Mouse (Mus musculus): Measurements from ENCODE around the gene Pnck. TPM values are rescaled to one million over a fixed set of nuclear protein-coding genes. Genes with fewer than 3 reads are reported as not detected.

Gene Pnck
- total RNA-seq, 2 experiments from 2014 or later = 5.6 to 13.8 TPM

GRCm38 (mm10) chrX:73639901-73640469 lies 19.9 kb downstream of the Pnck start:
- DNase-seq = no peak

GRCm38 (mm10) chrX:73639255-73639675 lies 20.7 kb downstream of the Pnck start, which contains the start of gene Dusp9:
TSS of gene Dusp9 (plus strand) at chrX:73639419.
- DNase-seq = peak; percentile 60

GRCm38 (mm10) chrX:73637415-73637814 lies 22.5 kb downstream of the Pnck start:
- DNase-seq = no peak

- DNase-seq = no peak
These were observed 24.5 kb downstream of the Pnck start for GRCm38 (mm10) chrX:73635425-73635824.

GRCm38 (mm10) chrX:73626981-73627380 lies 32.9 kb downstream of the Pnck start:
- DNase-seq = no peak

GRCm38 (mm10) chrX:73619890-73620289 lies 40.0 kb downstream of the Pnck start:
- no peak for DNase-seq

- no peak for DNase-seq
These were observed 40.5 kb downstream of the Pnck start for GRCm38 (mm10) chrX:73619401-73619800.

GRCm38 (mm10) chrX:73615876-73616275 lies 44.0 kb downstream of the Pnck start:
- DNase-seq = no peak

GRCm38 (mm10) chrX:73613665-73614064 lies 46.3 kb downstream of the Pnck start:
- no peak for DNase-seq

Other genes with a start within 250 kb of the Pnck start
- under 1 TPM; 0.15 TPM for gene Zfp92, start 249.0 kb downstream of the Pnck start, total RNA-seq (2021)
- not detected for gene Trex2, start 224.8 kb downstream of the Pnck start, total RNA-seq (2021)
- gene Haus7, start 201.1 kb downstream of the Pnck start, total RNA-seq (2021) = 10 to 100 TPM; 24.3 to 34.8 TPM
- 100 to 1,000 TPM; 207 to 268 TPM for gene Bgn, start 176.5 kb downstream of the Pnck start, total RNA-seq (2021)
- 10 to 100 TPM; 11.7 to 17.0 TPM for gene Atp2b3, start 157.0 kb downstream of the Pnck start, total RNA-seq (2021)
- gene Dusp9, start 20.7 kb downstream of the Pnck start, total RNA-seq (2021) = 1 to 10 TPM in 1 of 2 experiments, under 1 TPM in 1; 0.67 to 1.1 TPM
- 10 to 100 TPM; 31.9 to 43.3 TPM for gene Slc6a8, start 13.0 kb upstream of the Pnck start, total RNA-seq (2021)
- gene Bcap31, start 56.1 kb upstream of the Pnck start, total RNA-seq (2021) = 100 to 1,000 TPM; 233 to 236 TPM
- 10 to 100 TPM; 24.7 to 31.8 TPM for gene Abcd1, start 56.5 kb upstream of the Pnck start, total RNA-seq (2021)
- 1 to 10 TPM in 1 of 2 experiments, under 1 TPM in 1; 0.99 to 1.2 TPM for gene Plxnb3, start 97.0 kb upstream of the Pnck start, total RNA-seq (2021)
- gene Srpk3, start 114.3 kb upstream of the Pnck start, total RNA-seq (2021) = 1 to 10 TPM; 2.7 to 7.8 TPM
- 100 to 1,000 TPM; 681 to 708 TPM for gene Idh3g, start 126.8 kb upstream of the Pnck start, total RNA-seq (2021)
- gene Ssr4, start 126.9 kb upstream of the Pnck start, total RNA-seq (2021) = 100 to 1,000 TPM; 166 to 177 TPM
- gene Pdzd4, start 164.9 kb upstream of the Pnck start, total RNA-seq (2021) = 1 to 10 TPM; 5.1 to 5.9 TPM
- gene Avpr2, start 232.0 kb upstream of the Pnck start, total RNA-seq (2021) = not detected
- 10 to 100 TPM in 1 of 2 experiments, 1 to 10 TPM in 1; 9.9 to 24.7 TPM for gene L1cam, start 236.0 kb upstream of the Pnck start, total RNA-seq (2021)